Mouse (Mus musculus) ES-Bruce4 (cell line): ENCODE measurements around the gene Sox12. TPM values are rescaled to one million over a fixed set of nuclear protein-coding genes. Genes with fewer than 3 reads are reported as not detected.
A peak's percentile ranks its signal among the peaks of the same experiment; 100 is the strongest.

ENCODE experiments used
- H3K27ac ChIP-seq: 2 replicates; pipeline ENCODE4 v1.5.1; 2012; ENCODE audit warnings: low read length, inconsistent platforms; ENCODE audit not compliant: insufficient read depth
- H3K27me3 ChIP-seq: 2 replicates; pipeline ENCODE4 v1.6.1; 2012; ENCODE audit warnings: mild to moderate bottlenecking, low read length, inconsistent platforms; ENCODE audit not compliant: control insufficient read depth, poor library complexity, insufficient read depth, severe bottlenecking
- H3K36me3 ChIP-seq: 2 replicates; pipeline ENCODE4 v1.6.1; 2012; ENCODE audit warnings: inconsistent platforms, mild to moderate bottlenecking, low read length, moderate library complexity; ENCODE audit not compliant: control insufficient read depth, poor library complexity, insufficient read depth, severe bottlenecking
- H3K4me1 ChIP-seq: one replicate; pipeline ENCODE4 v1.8.1; 2011; ENCODE audit warnings: low read length; ENCODE audit not compliant: control insufficient read depth, insufficient read depth
- H3K4me3 ChIP-seq: 2 replicates; pipeline ENCODE4 v1.5.1; 2011; ENCODE audit warnings: low read depth, mild to moderate bottlenecking, low read length
- H3K9ac ChIP-seq: 2 replicates; pipeline ENCODE4 v1.6.1; 2012; ENCODE audit warnings: low read depth, mild to moderate bottlenecking, inconsistent platforms; ENCODE audit not compliant: poor library complexity, severe bottlenecking
- H3K9me3 ChIP-seq: replicated peaks from 2 replicates; pipeline ENCODE4 v1.6.1; 2012; ENCODE audit warnings: mild to moderate bottlenecking, low read length, inconsistent platforms; ENCODE audit not compliant: control insufficient read depth, poor library complexity, insufficient read depth, severe bottlenecking
- CTCF ChIP-seq: IDR thresholded peaks from one replicate; pipeline ENCODE4 v1.8.1; 2011; ENCODE audit warnings: low read depth, low read length
- EP300 ChIP-seq: IDR thresholded peaks from 2 replicates; pipeline ENCODE4 v1.6.1; 2011; ENCODE audit warnings: low read depth, low read length; ENCODE audit not compliant: insufficient read depth
- POLR2A ChIP-seq: IDR thresholded peaks from one replicate; pipeline ENCODE4 v1.8.1; 2011; ENCODE audit warnings: low read length; ENCODE audit not compliant: insufficient read depth
- polyA plus RNA-seq: library from polyadenylated mRNA; stranded (reverse); fragments of >200 nt; gene quantifications from 2 replicates; pipeline ENCODE4 v1.2.4, GENCODE M21; 2011; ENCODE audit warnings: low read depth; ENCODE audit not compliant: missing spikeins, insufficient read depth, insufficient read length

The Sox12 gene
- polyA plus RNA-seq, 1 experiment, result 27.5 TPM

GRCm38 (mm10) chr2:152346776-152347465 is 50.9 kb downstream of the Sox12 start:
- peak overlapping the region; percentile 79 for H3K9ac ChIP-seq
- H3K4me1 ChIP-seq, result no peaks in the 10 kb centered on the region
- H3K9me3 ChIP-seq, result no peaks in the 10 kb centered on the region
- H3K27me3 ChIP-seq, result no peaks in the 10 kb centered on the region
- no peak overlapping the region for H3K4me3 ChIP-seq
- H3K27ac ChIP-seq, result peak overlapping the region; percentile 42
- TF ChIP-seq EP300, result no peak
- TF ChIP-seq POLR2A, result no peak
- no peak for TF ChIP-seq CTCF
- no peaks in the 10 kb centered on the region; the same call in 1 of the 2 replicates for H3K36me3 ChIP-seq

- Histone ChIP-seq H3K9ac (peak overlapping the region; percentile 79), H3K4me3 (peak overlapping the region; percentile 51), H3K9me3 (no peaks in the 10 kb centered on the region), H3K4me1 (no peaks in the 10 kb centered on the region), H3K27me3 (no peaks in the 10 kb centered on the region), H3K36me3 (no peaks in the 10 kb centered on the region; the same call in 1 of the 2 replicates), H3K27ac (peak overlapping the region; percentile 93)
- TF ChIP-seq POLR2A (peak; percentile 63), EP300 (peak; percentile 71), CTCF (no peak)
These were observed 52.5 kb downstream of the Sox12 start for GRCm38 (mm10) chr2:152345393-152345792.

- no peaks in the 10 kb centered on the region; the same call in 1 of the 2 replicates for H3K36me3 ChIP-seq
- no peaks in the 10 kb centered on the region for H3K9me3 ChIP-seq
- peak overlapping the region; percentile 79 for H3K9ac ChIP-seq
- no peaks in the 10 kb centered on the region for H3K4me1 ChIP-seq
- H3K27ac ChIP-seq, result peak overlapping the region; percentile 93
- peak overlapping the region; percentile 63 for H3K4me3 ChIP-seq
- no peaks in the 10 kb centered on the region for H3K27me3 ChIP-seq
- TF ChIP-seq POLR2A (no peak), EP300 (no peak), CTCF (no peak)
These were observed 53.0 kb downstream of the Sox12 start for GRCm38 (mm10) chr2:152344909-152345308.

- Histone ChIP-seq H3K9ac (peak overlapping the region; percentile 79), H3K27me3 (no peaks in the 10 kb centered on the region), H3K27ac (peak overlapping the region; percentile 93), H3K4me3 (peak overlapping the region; percentile 63), H3K36me3 (no peaks in the 10 kb centered on the region; the same call in 1 of the 2 replicates), H3K4me1 (no peaks in the 10 kb centered on the region), H3K9me3 (no peaks in the 10 kb centered on the region)
- TF ChIP-seq POLR2A (no peak), CTCF (no peak), EP300 (no peak)
These were observed 53.5 kb downstream of the Sox12 start for GRCm38 (mm10) chr2:152344361-152344760.

Other genes starting within 250 kb of the Sox12 start
- 258 and 280 TPM in 2 replicates for gene Csnk2a1, start 171.2 kb downstream of the Sox12 start, polyA plus RNA-seq
- gene Tbc1d20, start 104.2 kb downstream of the Sox12 start, polyA plus RNA-seq, result 27.7 and 32.3 TPM in 2 replicates
- 86.7 and 89.1 TPM in 2 replicates for gene Rbck1, start 65.4 kb downstream of the Sox12 start, polyA plus RNA-seq
- gene Trib3, start 54.0 kb downstream of the Sox12 start, polyA plus RNA-seq, result 11.4 and 12.3 TPM in 2 replicates
- 1.1 TPM in 1 of 2 replicates, not detected in the other for gene Nrsn2, start 21.4 kb downstream of the Sox12 start, polyA plus RNA-seq
- gene Zcchc3, start 17.0 kb upstream of the Sox12 start, polyA plus RNA-seq, result 26.7 and 30.6 TPM in 2 replicates
- gene 6820408C15Rik, start 17.5 kb upstream of the Sox12 start, polyA plus RNA-seq, result not detected in 2 replicates
- gene Defb23, start 66.6 kb upstream of the Sox12 start, polyA plus RNA-seq, result not detected in 2 replicates
- not detected in 2 replicates for gene Defb20, start 79.0 kb upstream of the Sox12 start, polyA plus RNA-seq
- gene Defb22, start 92.1 kb upstream of the Sox12 start, polyA plus RNA-seq, result not detected in 2 replicates
- gene Defb26, start 113.6 kb upstream of the Sox12 start, polyA plus RNA-seq, result not detected in 2 replicates
- not detected in 2 replicates for gene Defb28, start 120.2 kb upstream of the Sox12 start, polyA plus RNA-seq
- gene Defb29, start 142.0 kb upstream of the Sox12 start, polyA plus RNA-seq, result not detected in 2 replicates
- not detected in 2 replicates for gene Gm17416, start 171.3 kb upstream of the Sox12 start, polyA plus RNA-seq
- not detected in 2 replicates for gene Defb21, start 174.7 kb upstream of the Sox12 start, polyA plus RNA-seq
- not detected in 2 replicates for gene Defb19, start 182.2 kb upstream of the Sox12 start, polyA plus RNA-seq
- gene Defb45, start 201.3 kb upstream of the Sox12 start, polyA plus RNA-seq, result not detected in 2 replicates
- gene Defb36, start 206.3 kb upstream of the Sox12 start, polyA plus RNA-seq, result not detected in 2 replicates
- not detected in 2 replicates for gene Defb25, start 225.0 kb upstream of the Sox12 start, polyA plus RNA-seq
- 1.2 and 1.3 TPM in 2 replicates for gene Rem1, start 228.9 kb upstream of the Sox12 start, polyA plus RNA-seq